20 mouse cellular contexts compared by ENCODE assay signal in genomic region chr1:58268231-58268630, GRCm38 (mm10). TPM values are rescaled to one million over a fixed set of nuclear protein-coding genes. Genes with fewer than 3 reads are reported as not detected.
"Had no signal": no experiment of that assay in that cellular context is flagged by ENCODE, and none has a peak within 500 bp of the region (broad histone marks: within the 10 kb centered on the region; RNA-seq: fewer than 3 reads in every experiment).

No protein-coding gene starts in this region.

- ATAC-seq: intestine, embryonic 16.5 days; midbrain, embryonic 15.5 days had no signal

- H3K4me3 ChIP-seq: kidney, embryonic 15.5 days; limb, embryonic 13.5 days; liver, embryonic 15.5 days; megakaryocyte, embryonic 14.5 days; midbrain, embryonic 15.5 days; neural tube, embryonic 13.5 days had no signal

- DNase-seq: kidney, adult 2 months; kidney, postnatal 14 days; left cerebral cortex, postnatal 4 days; lung, embryonic 14.5 days; lung, postnatal 10 days; lung, postnatal 4 days; retina, postnatal 1 day; right cerebral cortex, postnatal 4 days; spleen, adult 18-20 months had no signal

- H3K4me1 ChIP-seq: kidney, embryonic 15.5 days; limb, embryonic 13.5 days; liver, embryonic 15.5 days; megakaryocyte, embryonic 14.5 days; midbrain, embryonic 15.5 days; neural tube, embryonic 13.5 days had no signal

- H3K9me3 ChIP-seq: kidney, embryonic 15.5 days; limb, embryonic 13.5 days; liver, embryonic 15.5 days; megakaryocyte, embryonic 14.5 days; midbrain, embryonic 15.5 days; neural tube, embryonic 13.5 days had no signal

- H3K9ac ChIP-seq: kidney, embryonic 15.5 days; limb, embryonic 13.5 days; liver, embryonic 15.5 days; lung, embryonic 14.5 days; midbrain, embryonic 15.5 days; neural tube, embryonic 13.5 days had no signal

- H3K4me2 ChIP-seq: kidney, embryonic 15.5 days; limb, embryonic 13.5 days; liver, embryonic 15.5 days; lung, embryonic 14.5 days; midbrain, embryonic 11.5 days; midbrain, embryonic 15.5 days; neural tube, embryonic 13.5 days had no signal

- H3K27me3 ChIP-seq: limb, embryonic 13.5 days; liver, embryonic 15.5 days; midbrain, embryonic 15.5 days; neural tube, embryonic 13.5 days had no signal

- H3K27ac ChIP-seq: kidney, embryonic 15.5 days; limb, embryonic 13.5 days; liver, embryonic 15.5 days; midbrain, embryonic 15.5 days; neural tube, embryonic 13.5 days had no signal

- H3K36me3 ChIP-seq: kidney, embryonic 15.5 days; limb, embryonic 13.5 days; liver, embryonic 15.5 days; midbrain, embryonic 15.5 days; neural tube, embryonic 13.5 days had no signal

RNA-seq across cellular contexts. Expression of gene Aox2, which starts 9.9 kb away (rescaled TPM):
- total RNA-seq: layer of hippocampus, postnatal 14 days; left cerebral cortex, adult 18-20 months; left cerebral cortex, postnatal 4 days had no signal
- polyA plus RNA-seq: liver, embryonic 15.5 days; lung, embryonic 14.5 days; midbrain, embryonic 11.5 days; midbrain, embryonic 15.5 days had no signal

RNA-seq across cellular contexts. Expression of gene Aox4, which starts 58.0 kb away (rescaled TPM):
- polyA plus RNA-seq: large intestine, adult 2 months; midbrain, embryonic 11.5 days had no signal
